Mouse (Mus musculus) kidney, postnatal 10 days (tissue): ENCODE data around the gene Vmn1r60.
"Not testable (repeated sequence)": the region's sequence is repeated elsewhere in the genome, so short reads cannot be mapped to it uniquely, and the experiment has no call there.

Experiments used
- DNase-seq: peaks from one replicate; pipeline ENCODE4 v3.0.0; 2021; ENCODE audit warnings: mixed read lengths

Gene Vmn1r60

GRCm38 (mm10) chr7:5547217-5547616 lies at the start of gene Vmn1r60:
Gene Vmn1r60 (minus strand): TSS chr7:5547317.
- DNase-seq = not testable (repeated sequence)

GRCm38 (mm10) chr7:5540770-5541436 lies 6.2 kb downstream of the Vmn1r60 start:
- DNase-seq = not testable (repeated sequence)

DNA sequence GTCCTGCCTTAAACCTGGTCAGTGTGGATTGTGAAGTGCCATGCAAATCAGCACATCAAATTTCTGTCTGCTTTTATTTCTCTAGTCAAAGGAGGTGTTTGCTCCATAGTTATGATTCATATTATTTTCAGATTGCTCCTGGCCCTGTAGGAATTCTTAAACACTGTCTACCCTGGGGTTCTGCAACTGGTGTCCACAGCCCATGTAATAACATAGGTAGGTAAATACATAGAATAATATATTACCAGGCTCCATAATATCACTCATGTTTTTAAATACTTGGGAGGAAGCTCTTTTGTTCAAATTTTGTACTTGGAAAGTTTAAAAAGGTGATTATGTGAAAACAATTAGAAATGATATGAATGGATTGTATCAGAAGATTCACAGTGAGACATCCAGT lies 53.3 kb downstream of the Vmn1r60 start, which contains the start of gene Vmn2r28:
Vmn2r28 (minus strand) TSS at position 101 of the 400 bp plus-strand sequence.
- not testable (repeated sequence) for DNase-seq
